Mouse (Mus musculus) frontal cortex, postnatal 10 days (tissue): ENCODE measurements at regions not wholly inside any gene's neighbourhood (a gene's known extent, or its start where the extent isn't known, plus 50 kb on each side); places are given as distances from the start of the nearest gene placed in this dataset.
"Not testable (repeated sequence)": the region's sequence is repeated elsewhere in the genome, so short reads cannot be mapped to it uniquely, and the experiment has no call there.

Experiments used
- DNase-seq, 2 experiments: peaks; one replicate each; pipeline ENCODE4 v3.0.0; 2022; ENCODE audit warnings: low spot score in 2 of 2, mixed read lengths in 1 of 2

DNA sequence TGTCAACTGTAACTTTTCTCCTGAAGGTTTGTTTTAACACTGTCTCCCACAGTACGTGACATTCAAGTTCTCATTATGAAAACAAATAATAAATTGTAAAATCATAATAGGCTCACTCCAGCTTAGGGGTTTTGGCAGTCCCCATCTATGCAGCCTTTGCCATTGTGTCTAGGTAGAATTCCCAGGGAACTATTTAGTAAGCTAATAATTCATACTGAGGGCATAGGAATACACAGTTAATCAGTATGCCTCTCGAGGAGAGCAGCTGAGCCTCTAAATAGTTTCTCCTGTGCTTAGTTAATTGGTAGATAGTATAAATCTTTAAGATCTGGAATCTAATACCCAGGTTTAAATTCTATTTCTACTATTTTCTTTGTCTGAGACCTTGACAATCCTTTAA lies 191.7 kb downstream of the Tprg start:
- DNase-seq, result no peak

- DNase-seq, result no peak
Observed at GRCm38 (mm10) chr16:25483831-25484254, 197.2 kb downstream of the Tprg start.

GRCm38 (mm10) chr16:25485007-25485406 lies 198.4 kb downstream of the Tprg start:
- no peak for DNase-seq

- no peak for DNase-seq
Observed at GRCm38 (mm10) chr16:25486477-25487094, 197.0 kb upstream of the Trp63 start.

GRCm38 (mm10) chr16:25490847-25491246 lies 192.7 kb upstream of the Trp63 start:
- DNase-seq, result no peak

- DNase-seq, result no peak
Observed at GRCm38 (mm10) chr16:25494153-25494552, 189.4 kb upstream of the Trp63 start.

DNA sequence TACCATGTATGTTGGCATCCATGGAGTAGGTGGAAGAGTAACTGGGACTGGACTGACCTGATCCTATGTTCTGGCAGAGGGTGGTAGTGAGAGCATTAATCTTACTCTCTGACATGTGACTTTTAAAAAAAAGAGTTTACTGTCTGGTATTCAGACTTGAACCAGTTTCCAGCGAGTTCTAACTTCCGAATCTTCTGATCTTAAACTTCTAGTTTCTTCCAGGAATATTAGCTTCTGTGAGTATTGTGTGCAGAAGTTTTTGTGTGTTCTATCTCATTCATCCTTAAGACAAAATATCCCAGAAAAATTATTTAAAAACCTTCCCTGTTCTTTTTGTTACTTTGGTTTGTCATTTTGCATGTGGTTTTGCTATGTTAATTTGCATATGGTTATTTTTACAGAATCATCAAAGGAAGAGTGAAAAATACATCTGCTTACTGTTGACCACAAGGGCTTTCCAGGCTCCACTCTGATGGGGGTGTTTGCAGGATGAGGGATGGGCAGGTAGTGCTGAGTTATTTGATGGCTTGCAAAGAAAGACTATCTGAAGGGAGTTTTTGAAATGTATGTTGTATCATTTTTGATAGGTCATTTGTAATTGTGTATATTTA lies 187.9 kb upstream of the Trp63 start:
- DNase-seq, result no peak

DNA sequence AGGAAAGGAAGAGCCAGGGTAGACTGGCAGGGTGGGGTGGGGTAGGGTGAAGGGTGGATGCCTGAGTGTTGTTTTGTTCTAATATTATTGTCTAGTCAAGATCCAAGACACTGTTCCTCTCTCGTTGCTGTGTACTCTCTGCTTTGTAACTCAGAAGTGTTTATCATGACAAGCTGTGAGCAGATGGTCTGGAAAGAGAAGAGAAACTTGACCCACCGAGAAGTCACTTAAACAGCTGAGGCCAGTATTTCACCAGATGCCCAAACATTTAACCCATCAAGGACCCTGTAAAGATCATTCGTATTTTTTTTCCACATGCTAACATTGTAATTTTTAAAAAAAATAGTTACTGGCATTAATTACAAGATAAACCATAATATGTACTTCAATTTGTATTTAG lies 178.7 kb upstream of the Trp63 start:
- DNase-seq, result no peak

DNA sequence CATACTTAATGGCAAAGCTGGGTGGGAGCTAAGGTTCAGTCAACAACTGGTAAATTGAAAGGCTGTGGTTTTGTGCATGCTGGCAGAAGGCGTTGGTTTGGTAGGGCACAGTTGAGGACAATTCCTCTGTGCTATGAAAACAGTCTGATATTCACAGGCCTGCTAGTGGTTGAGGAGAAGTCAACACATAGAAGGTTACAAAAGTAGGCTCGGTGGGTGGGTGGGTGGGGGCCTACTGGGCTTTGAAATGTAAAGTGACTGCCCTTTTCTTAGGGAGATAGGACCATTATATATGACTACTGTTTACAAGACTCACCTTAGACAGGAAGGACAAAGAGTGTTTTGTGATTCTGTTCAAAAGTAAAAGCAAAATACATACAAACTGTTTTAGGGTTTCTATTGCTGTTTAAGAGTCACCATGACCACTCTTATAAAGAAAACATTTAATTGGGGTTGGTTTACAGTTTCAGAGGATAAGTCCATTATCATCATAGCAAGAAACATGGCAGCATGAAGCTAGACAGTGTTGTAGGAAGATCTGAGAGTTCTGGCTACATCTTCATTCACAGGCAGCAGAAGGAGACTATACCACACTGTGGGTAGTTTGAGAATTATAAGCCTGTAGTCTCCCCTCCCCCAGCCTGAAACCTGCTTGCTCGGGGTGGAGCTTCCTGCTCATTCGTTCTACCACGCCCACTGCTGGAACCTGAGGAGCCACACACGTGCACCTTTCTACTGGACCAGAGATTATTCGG lies 166.3 kb upstream of the Trp63 start:
- DNase-seq, result no peak

DNA sequence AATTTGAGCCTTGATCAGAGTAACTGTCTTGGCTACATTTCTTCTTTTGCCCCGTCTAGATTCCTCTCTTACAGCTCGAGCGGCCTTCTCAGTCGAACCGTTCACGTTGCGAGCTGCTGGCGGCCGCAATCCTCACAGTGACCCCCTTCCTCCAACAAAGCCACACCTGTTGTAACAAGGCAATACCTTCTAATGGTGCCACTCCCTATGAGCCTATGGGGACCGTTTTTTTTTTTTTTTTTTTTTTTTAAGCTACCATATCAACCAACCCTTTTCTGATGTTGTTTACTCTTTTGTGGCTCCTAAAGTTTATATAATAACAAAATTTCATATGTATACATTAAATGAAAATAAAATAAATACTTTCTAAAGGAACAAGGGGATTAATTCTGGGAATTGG lies 160.4 kb upstream of the Trp63 start:
- DNase-seq, result not testable (repeated sequence)

DNA sequence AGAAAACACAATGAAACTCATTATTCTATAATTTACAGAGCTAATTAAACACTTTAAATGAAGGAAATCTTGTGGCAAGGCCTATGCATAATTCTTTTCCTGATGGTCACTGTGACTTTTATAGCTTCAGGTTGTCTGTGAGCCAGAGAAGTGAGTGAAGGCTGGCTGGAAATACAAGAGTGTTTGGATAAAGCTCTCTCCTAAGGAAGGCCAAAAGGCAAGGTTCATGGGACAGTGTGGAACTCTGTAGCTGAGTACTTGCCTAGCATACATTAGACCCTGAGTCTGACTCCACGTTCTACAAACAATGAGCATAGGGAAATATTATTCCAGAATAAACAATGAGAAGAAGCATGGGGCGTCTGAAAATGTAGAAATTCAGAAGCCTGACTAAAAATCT lies 159.9 kb upstream of the Trp63 start:
- DNase-seq, result no peak

DNA sequence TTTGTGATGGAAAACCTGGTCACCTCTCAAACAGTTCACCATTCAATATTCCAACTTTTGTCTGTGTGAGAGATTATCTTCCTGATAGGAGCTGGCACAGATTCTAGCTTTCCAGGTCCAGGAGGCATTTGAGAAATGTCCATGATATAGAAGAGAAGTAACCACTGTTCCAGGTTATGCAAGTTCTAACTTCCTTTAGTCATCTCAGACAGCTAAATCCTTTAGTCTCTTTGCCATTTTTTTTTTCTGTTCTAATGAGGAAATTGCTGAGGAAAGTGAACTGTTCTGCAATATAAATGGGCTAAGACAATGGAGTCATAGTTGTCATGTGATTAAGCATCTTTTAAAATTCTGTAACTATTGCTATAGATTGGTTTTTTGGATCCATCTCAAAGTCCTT lies 155.7 kb upstream of the Trp63 start:
- no peak for DNase-seq

DNA sequence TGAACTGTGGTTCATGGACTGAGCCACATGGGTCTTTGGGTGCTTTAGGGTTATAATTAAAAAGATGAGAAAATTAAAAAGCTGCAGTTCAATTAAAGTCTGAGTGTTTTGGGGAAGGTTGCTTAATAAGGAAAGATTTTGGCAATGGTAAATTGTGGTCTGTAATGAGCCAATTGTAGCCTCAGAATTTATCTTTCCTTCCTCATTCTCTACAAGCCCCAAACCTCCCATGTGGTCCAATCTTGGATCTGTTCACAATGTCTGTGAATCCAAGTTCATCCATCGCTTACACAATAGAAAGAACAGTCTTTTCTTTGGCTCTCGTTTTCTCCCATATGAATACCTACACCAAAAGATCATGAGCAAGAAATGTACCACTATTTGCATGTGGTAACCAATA lies 155.2 kb upstream of the Trp63 start:
- DNase-seq, result no peak

- DNase-seq, result peak in 1 of 2 experiments; percentile 18
Observed at GRCm38 (mm10) chr16:25529681-25530080, 153.9 kb upstream of the Trp63 start.

GRCm38 (mm10) chr16:25531761-25532336 lies 151.7 kb upstream of the Trp63 start:
- no peak for DNase-seq

DNA sequence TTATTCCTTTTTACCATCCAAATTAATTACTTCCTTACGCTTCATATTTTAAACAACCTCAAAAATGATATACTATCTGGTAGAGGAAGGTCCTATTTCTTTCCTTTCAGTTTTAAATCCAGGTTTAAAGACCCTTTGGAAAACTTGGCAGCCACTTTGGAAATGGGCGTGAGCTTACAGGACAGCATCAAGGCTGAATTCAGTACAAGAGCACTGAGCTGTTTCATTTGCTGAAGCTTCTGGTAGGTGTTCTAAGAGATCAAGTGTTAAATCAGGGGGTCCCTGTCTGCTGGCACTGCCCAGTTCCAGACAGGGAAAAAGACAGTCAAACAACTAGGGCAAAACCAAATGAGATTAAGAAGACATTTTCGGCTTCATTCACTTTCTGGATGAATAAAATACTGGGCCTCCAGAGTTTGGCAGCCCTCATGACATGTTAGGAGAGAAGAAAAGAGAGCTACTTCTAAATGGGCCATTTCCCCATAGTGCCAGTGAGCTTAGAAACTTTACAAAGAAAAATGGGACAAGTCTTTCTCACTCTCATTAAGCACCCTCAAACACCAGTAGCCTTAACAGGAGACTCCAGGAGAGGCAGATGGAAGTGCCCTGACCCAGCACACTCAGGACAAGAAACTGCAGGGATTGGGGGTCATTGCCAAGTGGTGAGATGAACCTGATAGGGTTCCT lies 150.9 kb upstream of the Trp63 start:
- DNase-seq, result no peak

- DNase-seq, result peak; percentile 15 to 38
Observed at GRCm38 (mm10) chr16:25533206-25533580, 150.4 kb upstream of the Trp63 start.

DNA sequence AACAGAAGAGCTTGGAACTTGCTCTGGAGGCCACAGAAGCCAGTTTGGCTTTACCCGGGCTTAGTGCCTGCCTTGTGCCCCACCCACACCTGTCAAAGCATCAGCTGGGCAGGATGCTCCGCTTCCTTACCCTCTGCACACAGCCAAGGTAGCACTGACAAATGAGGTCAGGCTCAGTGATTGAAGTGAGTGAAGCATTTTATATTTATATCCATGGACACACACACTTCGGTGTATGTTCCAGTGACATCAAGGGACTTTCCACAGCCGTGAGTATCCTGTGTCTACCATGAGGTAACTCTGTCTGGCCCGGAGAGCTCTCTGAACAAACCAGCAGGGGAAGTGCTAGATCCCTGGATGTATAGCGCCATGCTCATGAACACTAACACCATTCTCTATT lies 147.0 kb upstream of the Trp63 start:
- no peak for DNase-seq

DNA sequence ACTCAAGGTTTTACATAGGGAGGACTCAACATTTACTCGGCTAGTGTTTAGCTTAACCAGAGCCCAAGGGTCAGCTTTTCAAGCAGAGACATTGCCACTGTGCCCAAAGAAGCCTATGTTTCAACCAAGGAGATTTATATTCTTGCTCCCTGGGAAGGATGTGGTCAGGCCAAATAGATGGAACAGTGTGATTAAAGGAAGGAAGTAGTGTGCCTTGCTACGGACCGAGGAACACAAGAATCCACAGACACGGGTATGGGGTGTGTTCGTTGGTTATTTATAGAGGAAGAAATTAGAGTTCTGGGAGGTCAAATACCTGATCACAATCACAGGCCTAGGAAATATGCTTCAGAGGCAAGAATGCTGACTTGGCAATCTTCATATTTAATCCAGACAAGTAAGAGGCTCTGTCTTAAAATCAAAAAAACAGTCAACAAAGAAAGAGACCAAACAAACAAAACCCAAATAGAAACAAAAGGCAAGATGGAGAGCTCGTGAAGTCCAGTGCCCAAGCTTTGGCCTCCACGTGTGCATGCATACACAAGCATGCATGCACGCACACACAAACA lies 133.9 kb upstream of the Trp63 start:
- DNase-seq, result no peak

DNA sequence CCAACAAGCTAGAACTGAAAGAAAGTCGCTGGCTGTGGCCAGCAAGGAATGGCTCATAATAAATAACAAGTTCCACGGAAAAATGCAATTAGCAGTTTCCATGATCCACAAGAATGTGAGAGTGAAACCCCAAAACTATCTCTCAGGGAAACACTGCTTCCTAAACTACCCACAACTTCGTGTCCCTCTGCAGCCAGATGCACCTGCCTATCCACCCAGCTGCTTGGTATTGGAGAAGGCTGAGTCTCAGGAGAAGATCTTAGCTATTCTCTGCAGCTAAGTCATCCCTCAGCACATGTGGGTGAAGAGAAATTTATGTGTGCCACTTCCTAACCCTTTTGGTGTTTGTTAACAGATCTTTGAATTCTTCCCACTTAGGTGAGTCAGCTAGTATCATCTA lies 126.4 kb upstream of the Trp63 start:
- DNase-seq, result no peak

- no peak for DNase-seq
Observed at GRCm38 (mm10) chr16:25580216-25580615, 103.3 kb upstream of the Trp63 start.
